Comparison of ENCODE assay signal across 25 mouse cellular contexts in genomic region chr7:56066634-56067033, GRCm38 (mm10). TPM values are rescaled to one million over a fixed set of nuclear protein-coding genes. Genes with fewer than 3 reads are reported as not detected.
DNase-seq lines count a peak whose midpoint lies in the region; ATAC-seq and TF ChIP-seq lines count a peak whose summit lies in the region.
"Had no signal": no experiment of that assay in that cellular context is flagged by ENCODE, and none has a peak within 500 bp of the region (broad histone marks: within the 10 kb centered on the region; RNA-seq: fewer than 3 reads in every experiment).

No protein-coding gene starts in this region.

- no peaks in the 10 kb centered on the region for H3K4me1 ChIP-seq in heart, embryonic 16.5 days (ENCODE audit: control insufficient read depth, insufficient read depth, low read length)
- no peaks in the 10 kb centered on the region; the same call in 1 of the 2 replicates for H3K4me1 ChIP-seq in liver, embryonic 11.5 days (replicated peaks; ENCODE audit: control insufficient read depth, insufficient read depth, low read length)
- no peaks in the 10 kb centered on the region for H3K4me1 ChIP-seq in liver, embryonic 14.5 days (replicated peaks; ENCODE audit: control insufficient read depth in 2 of 2, insufficient read depth in 2 of 2, low read length in 1 of 2)
- peaks cover 5% of the 10 kb centered on the region; the same call in 1 of the 2 replicates for H3K4me1 ChIP-seq in small intestine, adult 2 months (ENCODE audit: control insufficient read depth, insufficient read depth, insufficient read length, low read length)
- H3K4me1 ChIP-seq: forebrain, embryonic 10.5 days; forebrain, embryonic 13.5 days; hindbrain, embryonic 10.5 days; hindbrain, embryonic 13.5 days had no signal

- no peak overlapping the region for H3K9ac ChIP-seq in heart, embryonic 16.5 days (ENCODE audit: low read length)
- H3K9ac ChIP-seq in liver, embryonic 11.5 days (ENCODE audit: low read depth, low read length): no peak overlapping the region
- H3K9ac ChIP-seq in liver, embryonic 14.5 days (replicated peaks): no peak overlapping the region
- H3K9ac ChIP-seq: forebrain, embryonic 13.5 days; hindbrain, embryonic 13.5 days had no signal

- no peak for ATAC-seq in heart, embryonic 16.5 days (replicated peaks; ENCODE audit: extremely low read depth, insufficient read depth, low FRiP score)
- peak; percentile 70 for ATAC-seq in liver, embryonic 11.5 days (replicated peaks; ENCODE audit: low FRiP score)
- peak; percentile 50 for ATAC-seq in liver, embryonic 14.5 days (ENCODE audit: insufficient read depth)
- ATAC-seq in activated CD4-positive, CD25-positive, alpha-beta regulatory T cell, adult 4 months: no peak
- ATAC-seq: CD4-positive, CD25-positive, alpha-beta regulatory T cell, adult 4 months; forebrain, embryonic 13.5 days; forebrain, embryonic 16.5 days; hindbrain, embryonic 16.5 days had no signal

- TF ChIP-seq CTCF in liver, embryonic 14.5 days (IDR thresholded peaks at IDR 0.05; ENCODE audit: low read depth): no peak
- TF ChIP-seq CTCF in small intestine, adult 2 months (IDR thresholded peaks at IDR 0.05; ENCODE audit: extremely low read depth, insufficient read length, insufficient replicate concordance, low read depth, low read length): no peak

- no peaks in the 10 kb centered on the region; the same call in 1 of the 2 replicates for H3K9me3 ChIP-seq in heart, embryonic 16.5 days (replicated peaks; ENCODE audit: control insufficient read depth, low read length)
- no peaks in the 10 kb centered on the region for H3K9me3 ChIP-seq in liver, embryonic 11.5 days (ENCODE audit: control insufficient read depth, low read length)
- H3K9me3 ChIP-seq in liver, embryonic 14.5 days (ENCODE audit: control insufficient read depth, low read length): no peaks in the 10 kb centered on the region
- H3K9me3 ChIP-seq: forebrain, embryonic 10.5 days; forebrain, embryonic 13.5 days; hindbrain, embryonic 10.5 days; hindbrain, embryonic 13.5 days had no signal

- TF ChIP-seq POLR2A in small intestine, adult 2 months (IDR thresholded peaks at IDR 0.05; ENCODE audit: low read depth, low read length): no peak

- H3K36me3 ChIP-seq in heart, embryonic 16.5 days (ENCODE audit: control insufficient read depth, insufficient read depth): peaks cover 6% of the 10 kb centered on the region; the same call in 1 of the 2 replicates
- H3K36me3 ChIP-seq in liver, embryonic 11.5 days (ENCODE audit: control insufficient read depth, insufficient read depth, low read length): no peaks in the 10 kb centered on the region
- H3K36me3 ChIP-seq in liver, embryonic 14.5 days (replicated peaks; ENCODE audit: control insufficient read depth, insufficient read depth, low read depth): peaks cover 7% of the 10 kb centered on the region; the same call in 1 of the 2 replicates
- peaks cover 8% of the 10 kb centered on the region; the same call in 1 of the 2 replicates for H3K36me3 ChIP-seq in small intestine, adult 2 months (ENCODE audit: control insufficient read depth, insufficient read depth, low read length)

- H3K27ac ChIP-seq in heart, embryonic 16.5 days (ENCODE audit: low read length): 0 out of 2 replicates have a peak overlapping the region, but pooled peaks have one; percentile 37
- no peak overlapping the region for H3K27ac ChIP-seq in liver, embryonic 11.5 days (ENCODE audit: low read depth, low read length)
- no peak overlapping the region for H3K27ac ChIP-seq in liver, embryonic 14.5 days
- H3K27ac ChIP-seq in small intestine, adult 2 months (ENCODE audit: insufficient read depth, low read depth, low read length): peak overlapping the region; percentile 49
- H3K27ac ChIP-seq: forebrain, embryonic 10.5 days; forebrain, embryonic 13.5 days; hindbrain, embryonic 10.5 days; hindbrain, embryonic 13.5 days had no signal

- no peak overlapping the region for H3K4me2 ChIP-seq in heart, embryonic 16.5 days (ENCODE audit: low read depth, low read length)
- no peak overlapping the region for H3K4me2 ChIP-seq in liver, embryonic 11.5 days
- H3K4me2 ChIP-seq in liver, embryonic 14.5 days (ENCODE audit: low read depth): no peak overlapping the region
- H3K4me2 ChIP-seq: forebrain, embryonic 13.5 days; heart, embryonic 11.5 days; hindbrain, embryonic 13.5 days had no signal

- TF ChIP-seq EP300 in liver, embryonic 14.5 days (IDR thresholded peaks at IDR 0.05; ENCODE audit: low read depth): peak; percentile 42

- no peak overlapping the region for H3K4me3 ChIP-seq in heart, embryonic 16.5 days (ENCODE audit: low read length)
- H3K4me3 ChIP-seq in liver, embryonic 11.5 days (ENCODE audit: low read depth, low read length): no peak overlapping the region
- H3K4me3 ChIP-seq in liver, embryonic 14.5 days (ENCODE audit: insufficient read depth in 1 of 2, low read depth in 2 of 2, low read length in 2 of 2): no peak overlapping the region
- H3K4me3 ChIP-seq in small intestine, adult 2 months (ENCODE audit: low read depth, low read length): no peak overlapping the region
- H3K4me3 ChIP-seq: forebrain, embryonic 10.5 days; forebrain, embryonic 13.5 days; heart, adult 2 months; hindbrain, embryonic 10.5 days; hindbrain, embryonic 13.5 days had no signal

- DNase-seq in heart, adult 11 months: no peak
- no peak for DNase-seq in liver, embryonic 11.5 days (ENCODE audit: low spot score)
- DNase-seq in liver: no peak
- DNase-seq in liver, embryonic 14.5 days (ENCODE audit: low read depth in 3 of 3, low spot score in 3 of 3): no peak
- no peak for DNase-seq in thymus, postnatal 4 days
- DNase-seq: adrenal gland, postnatal 10 days; adrenal gland, postnatal 36 days; cerebellum, adult 18-20 months; cerebellum, adult 9-10 months; cerebellum, postnatal 14 days; gastrocnemius, postnatal 25 days; heart, adult 2 months; heart, postnatal 10 days; heart, postnatal 36 days had no signal

- WGBS in heart, embryonic 16.5 days: 93% methylated on average over 1 of the region's 1 CpGs
- WGBS in liver, embryonic 11.5 days: 86% methylated on average over 1 of the region's 1 CpGs
- 77% methylated on average over 1 of the region's 1 CpGs for WGBS in liver, embryonic 14.5 days (ENCODE audit: insufficient replicate concordance)
- WGBS in small intestine, adult 2 months: 100% methylated on average over 1 of the region's 1 CpGs

- no peaks in the 10 kb centered on the region for H3K27me3 ChIP-seq in heart, embryonic 16.5 days (ENCODE audit: control insufficient read depth, insufficient read depth, low read length)
- H3K27me3 ChIP-seq in liver, embryonic 11.5 days (replicated peaks; ENCODE audit: control insufficient read depth, insufficient read depth, low read length): no peaks in the 10 kb centered on the region
- no peaks in the 10 kb centered on the region for H3K27me3 ChIP-seq in liver, embryonic 14.5 days (ENCODE audit: control insufficient read depth, insufficient read depth, low read length)
- no peaks in the 10 kb centered on the region for H3K27me3 ChIP-seq in small intestine, adult 2 months (ENCODE audit: control insufficient read depth, insufficient read depth, low read length)
- H3K27me3 ChIP-seq: forebrain, embryonic 13.5 days; hindbrain, embryonic 13.5 days had no signal

RNA-seq across cellular contexts. Expression of gene Herc2, which starts 16.6 kb away (rescaled TPM):
- 16.0 and 16.5 TPM in 2 replicates for polyA plus RNA-seq in heart, embryonic 16.5 days (2015; fragmentation: Nextera tagmentation; extraction: Ambion mirVana)
- polyA plus RNA-seq in liver, embryonic 11.5 days (2014; fragmentation: Nextera tagmentation; extraction: Ambion mirVana): 18.5 and 19.9 TPM in 2 replicates
- 5.2 and 8.5 TPM in 2 replicates for polyA plus RNA-seq in liver, embryonic 14.5 days (2012; rRNA removed)
- 12.1 and 15.2 TPM in 2 replicates for polyA plus RNA-seq in liver, embryonic 14.5 days (2014; fragmentation: Nextera tagmentation; extraction: Ambion mirVana)
- 6.7 and 14.3 TPM in 2 replicates for polyA plus RNA-seq in small intestine, adult 2 months (2012; rRNA removed)
- polyA plus RNA-seq in activated CD4-positive, CD25-positive, alpha-beta regulatory T cell, adult 4 months (2017; shearing (Covaris generic)): 10 to 100 TPM; 19.4 to 25.6 TPM

RNA-seq across cellular contexts. Expression of gene Nipa1, which starts 46.9 kb away (rescaled TPM):
- 3.5 and 4.4 TPM in 2 replicates for polyA plus RNA-seq in heart, embryonic 16.5 days (2015; fragmentation: Nextera tagmentation; extraction: Ambion mirVana)
- polyA plus RNA-seq in liver, embryonic 11.5 days (2014; fragmentation: Nextera tagmentation; extraction: Ambion mirVana): 14.5 and 16.2 TPM in 2 replicates
- polyA plus RNA-seq in liver, embryonic 14.5 days (2012; rRNA removed): 6.6 and 8.1 TPM in 2 replicates
- 10.9 and 12.3 TPM in 2 replicates for polyA plus RNA-seq in liver, embryonic 14.5 days (2014; fragmentation: Nextera tagmentation; extraction: Ambion mirVana)
- 1.1 and 1.3 TPM in 2 replicates for polyA plus RNA-seq in small intestine, adult 2 months (2012; rRNA removed)
- under 1 TPM in 1 of 2 experiments, not detected in 1; 0.54 TPM for polyA plus RNA-seq in activated CD4-positive, CD25-positive, alpha-beta regulatory T cell, adult 4 months (2017; shearing (Covaris generic))
- polyA plus RNA-seq: CD4-positive, CD25-positive, alpha-beta regulatory T cell, adult 4 months had no signal

Comparison
In these comparisons a context has a peak if more than half of its experiments do, and no peak if none do; other contexts are left out.
1. ATAC-seq: peak in liver, embryonic 11.5 days (single experiment) and liver, embryonic 14.5 days (single experiment); none in heart, embryonic 16.5 days (single experiment) and activated CD4-positive, CD25-positive, alpha-beta regulatory T cell, adult 4 months (single experiment).
2. H3K27ac ChIP-seq: peak in heart, embryonic 16.5 days (single experiment) and small intestine, adult 2 months (single experiment); none in liver, embryonic 11.5 days (single experiment) and liver, embryonic 14.5 days (single experiment).